Mouse (Mus musculus) lung, postnatal 0 days (tissue): ENCODE results near the gene Them5.

Source experiments
- CTCF ChIP-seq: IDR thresholded peaks from 2 replicates; pipeline ENCODE4 v1.5.1; 2016; ENCODE audit warnings: antibody characterized with exemption, mild to moderate bottlenecking
- EP300 ChIP-seq: IDR thresholded peaks from 2 replicates; pipeline ENCODE4 v1.6.1; 2016; ENCODE audit warnings: antibody characterized with exemption, mild to moderate bottlenecking, control low read depth

DNA sequence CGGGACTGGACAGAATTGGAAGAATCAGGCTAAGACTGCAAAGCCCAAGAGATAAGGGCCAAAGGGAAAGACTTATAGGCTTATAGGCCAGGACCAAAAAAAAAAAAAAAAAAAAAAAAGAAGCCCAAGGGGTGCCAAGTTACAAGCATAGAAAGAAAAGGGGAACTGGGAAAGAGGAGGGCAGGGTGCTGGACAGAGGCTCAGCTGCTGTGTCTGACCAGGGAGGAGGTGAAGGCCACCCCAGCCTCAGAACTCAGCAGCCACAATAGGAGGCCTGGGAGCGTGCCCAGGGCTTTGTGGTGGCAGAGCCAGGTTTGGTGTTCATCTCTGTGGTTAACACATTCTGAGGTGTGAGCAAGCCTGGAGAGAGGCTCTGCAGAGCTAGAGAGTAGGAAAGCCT, 33.2 kb downstream of the Them5 start:
- TF ChIP-seq CTCF (no peak), EP300 (no peak)
